Mouse (Mus musculus): ENCODE data around the gene Hddc2.
"Not testable (repeated sequence)": the region's sequence is repeated elsewhere in the genome, so short reads cannot be mapped to it uniquely, and the experiment has no call there.

- peak; percentile 36; the same call in 1 of the 2 replicates for TF ChIP-seq CTCF (IDR thresholded peaks at IDR 0.05; ENCODE audit: insufficient read depth, low read length)
- TF ChIP-seq POLR2A (IDR thresholded peaks at IDR 0.05; ENCODE audit: borderline replicate concordance, extremely low read depth, low read depth, low read length) = not testable (repeated sequence)
These were observed 57.0 kb downstream of the Hddc2 start for GRCm38 (mm10) chr10:31370200-31370599.

Data from lung, adult 2 months (tissue).